Mouse (Mus musculus): ENCODE results near the gene Flt1. TPM values are rescaled to one million over a fixed set of nuclear protein-coding genes. Genes with fewer than 3 reads are reported as not detected.

Flt1 gene
- total and polyA plus RNA-seq, 3 experiments = 20.5 to 88.3 (median 82.1) TPM

DNA sequence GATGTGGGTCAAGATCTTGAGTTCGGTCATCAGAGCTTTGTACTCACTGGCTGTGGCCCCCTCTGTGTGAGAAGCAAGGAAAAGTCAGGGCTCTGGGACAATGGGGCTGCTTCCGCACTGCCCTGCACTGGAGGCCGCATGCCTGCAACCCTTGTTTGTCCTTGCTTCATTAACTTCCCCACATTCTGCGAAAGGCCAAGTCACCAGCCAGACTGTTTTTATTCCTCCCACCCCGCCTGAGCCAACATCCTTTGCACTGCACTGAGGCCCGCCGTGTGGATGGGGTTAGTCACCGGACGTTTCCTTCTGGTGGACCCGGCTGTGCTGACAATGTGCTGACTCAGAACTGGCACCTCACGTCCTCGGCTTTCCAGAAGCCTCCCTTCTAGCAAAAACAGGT, 136.0 kb downstream of the Flt1 start:
- Histone ChIP-seq H3K4me3 (no peak overlapping the region), H3K9ac (ENCODE audit: low read depth, low read length) (no peak overlapping the region), H3K79me2 (replicated peaks; ENCODE audit: control insufficient read depth, insufficient read depth, low read length) (no peaks in the 10 kb centered on the region), H3K36me3 (ENCODE audit: control insufficient read depth, insufficient read depth, low read length) (peaks cover 5% of the 10 kb centered on the region; the same call in 1 of the 2 replicates), H3K4me1 (ENCODE audit: control insufficient read depth, insufficient read depth, low read length) (peaks cover 8% of the 10 kb centered on the region), H3K27me3 (ENCODE audit: control insufficient read depth, insufficient read depth, low read length) (no peaks in the 10 kb centered on the region), H3K27ac (peak overlapping the region; percentile 20)
- 39% methylated on average over 12 of the region's 12 CpGs for WGBS
- intact Hi-C loops (cut with DNase I) = loop anchor here (10.0 kb wide), 1 partner anchor 355 kb away; no protein-coding TSS in a partner anchor
- DNase-seq = peak; percentile 24 to 29
- TF ChIP-seq EP300 (IDR thresholded peaks at IDR 0.05; ENCODE audit: insufficient read depth, low read depth, low read length) = no peak
- no peak for TF ChIP-seq CTCF (IDR thresholded peaks at IDR 0.05)
- TF ChIP-seq POLR2A (IDR thresholded peaks at IDR 0.05; ENCODE audit: insufficient read depth, low read depth, low read length) = no peak

GRCm38 (mm10) chr5:147585070-147585469, 140.7 kb downstream of the Flt1 start:
- intact Hi-C loops (cut with DNase I) = loop anchor here (10.0 kb wide), 1 partner anchor 360 kb away; no protein-coding TSS in a partner anchor
- H3K79me2 ChIP-seq (replicated peaks; ENCODE audit: control insufficient read depth, insufficient read depth, low read length) = no peaks in the 10 kb centered on the region
- TF ChIP-seq EP300 (IDR thresholded peaks at IDR 0.05; ENCODE audit: insufficient read depth, low read depth, low read length) (no peak), CTCF (IDR thresholded peaks at IDR 0.05) (no peak), POLR2A (IDR thresholded peaks at IDR 0.05; ENCODE audit: insufficient read depth, low read depth, low read length) (no peak)
- H3K27me3 ChIP-seq (ENCODE audit: control insufficient read depth, insufficient read depth, low read length) = no peaks in the 10 kb centered on the region
- no peak overlapping the region for H3K9ac ChIP-seq (ENCODE audit: low read depth, low read length)
- no peak overlapping the region for H3K4me3 ChIP-seq
- H3K27ac ChIP-seq = peak overlapping the region; percentile 83
- peaks cover 7% of the 10 kb centered on the region; the same call in 1 of the 2 replicates for H3K36me3 ChIP-seq (ENCODE audit: control insufficient read depth, insufficient read depth, low read length)
- DNase-seq = no peak
- 12% methylated on average over 1 of the region's 1 CpGs for WGBS
- peaks cover 15% of the 10 kb centered on the region for H3K4me1 ChIP-seq (ENCODE audit: control insufficient read depth, insufficient read depth, low read length)

DNA sequence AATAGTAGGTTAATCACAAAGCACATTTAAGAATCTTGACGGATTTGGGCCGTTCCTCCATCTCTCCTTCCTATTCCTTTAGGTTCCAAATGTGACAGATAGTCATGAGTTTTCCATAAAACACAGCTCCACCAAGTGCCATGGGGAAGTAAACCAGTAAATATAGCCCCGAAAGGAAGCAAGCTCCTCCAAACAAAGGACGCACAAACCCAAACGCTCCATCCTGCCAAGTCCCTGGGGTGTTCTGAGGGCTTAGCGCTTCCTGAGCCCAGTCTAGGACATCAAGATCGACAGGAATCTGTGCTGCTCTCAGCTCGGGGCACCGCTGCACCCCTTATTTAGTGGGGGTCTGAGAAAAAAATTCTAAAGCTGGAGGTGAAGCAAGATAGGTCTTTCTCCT, 141.2 kb downstream of the Flt1 start:
- intact Hi-C loops (cut with DNase I) = loop anchor here (1.0 to 10.0 kb wide), 5 partner anchors 33 to 360 kb away; no protein-coding TSS in a partner anchor
- 22% methylated on average over 9 of the region's 9 CpGs for WGBS

DNA sequence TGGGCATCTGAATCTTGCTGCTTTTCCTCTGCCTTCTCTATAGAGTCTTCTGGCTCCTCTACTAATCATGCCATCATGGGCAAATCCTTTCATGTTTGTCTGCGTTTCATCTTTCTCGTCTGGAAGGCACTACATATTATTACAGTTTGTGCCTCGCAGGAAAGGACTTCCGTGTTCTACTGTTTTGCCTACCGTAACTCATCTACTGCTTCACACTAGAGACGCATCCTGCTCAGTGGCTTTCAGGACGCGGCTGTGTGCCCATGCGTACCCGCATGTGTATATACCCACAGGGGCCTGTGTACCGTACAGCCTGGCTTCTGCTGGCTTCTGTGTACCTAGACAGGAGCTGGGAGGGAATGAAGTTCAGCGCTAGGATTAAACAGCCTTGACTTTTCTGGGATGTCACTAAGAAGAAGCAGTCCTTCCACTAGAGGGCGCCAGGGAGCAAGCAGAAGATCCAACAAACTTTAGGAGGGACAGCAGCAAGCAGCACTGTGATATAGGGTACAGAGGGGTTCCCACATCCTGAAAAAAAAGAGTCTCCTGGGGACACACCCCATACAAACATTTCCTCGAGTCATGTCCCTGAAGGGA, 142.0 kb downstream of the Flt1 start:
- Histone ChIP-seq H3K9ac (ENCODE audit: low read depth, low read length) (no peak overlapping the region), H3K27me3 (ENCODE audit: control insufficient read depth, insufficient read depth, low read length) (no peaks in the 10 kb centered on the region), H3K4me3 (no peak overlapping the region), H3K79me2 (replicated peaks; ENCODE audit: control insufficient read depth, insufficient read depth, low read length) (no peaks in the 10 kb centered on the region), H3K27ac (peak overlapping the region; percentile 83), H3K36me3 (ENCODE audit: control insufficient read depth, insufficient read depth, low read length) (peaks cover 9% of the 10 kb centered on the region), H3K4me1 (ENCODE audit: control insufficient read depth, insufficient read depth, low read length) (peaks cover 21% of the 10 kb centered on the region)
- intact Hi-C loops (cut with DNase I) = loop anchor here (1.0 to 10.0 kb wide), 5 partner anchors 34 to 361 kb away; no protein-coding TSS in a partner anchor
- peak; percentile 76 to 84 for DNase-seq
- TF ChIP-seq CTCF (IDR thresholded peaks at IDR 0.05) (peak; percentile 96; the same call in 1 of the 2 replicates), POLR2A (IDR thresholded peaks at IDR 0.05; ENCODE audit: insufficient read depth, low read depth, low read length) (no peak), EP300 (IDR thresholded peaks at IDR 0.05; ENCODE audit: insufficient read depth, low read depth, low read length) (peak; percentile 61; the same call in 1 of the 2 replicates)
- 44% methylated on average over 14 of the region's 14 CpGs for WGBS

More for the DNA sequence above, 141.2 kb downstream of the Flt1 start:
- TF ChIP-seq EP300 (IDR thresholded peaks at IDR 0.05; ENCODE audit: insufficient read depth, low read depth, low read length) = no peak
- TF ChIP-seq POLR2A (IDR thresholded peaks at IDR 0.05; ENCODE audit: insufficient read depth, low read depth, low read length) = no peak
- no peak for TF ChIP-seq CTCF (IDR thresholded peaks at IDR 0.05)
- DNase-seq = peak; percentile 46 to 55
- H3K79me2 ChIP-seq (replicated peaks; ENCODE audit: control insufficient read depth, insufficient read depth, low read length) = no peaks in the 10 kb centered on the region
- H3K9ac ChIP-seq (ENCODE audit: low read depth, low read length) = no peak overlapping the region
- no peak overlapping the region; the same call in 1 of the 2 replicates for H3K4me3 ChIP-seq
- H3K36me3 ChIP-seq (ENCODE audit: control insufficient read depth, insufficient read depth, low read length) = peaks cover 7% of the 10 kb centered on the region; the same call in 1 of the 2 replicates
- H3K27me3 ChIP-seq (ENCODE audit: control insufficient read depth, insufficient read depth, low read length) = no peaks in the 10 kb centered on the region
- H3K27ac ChIP-seq = peak overlapping the region; percentile 83
- peaks cover 17% of the 10 kb centered on the region for H3K4me1 ChIP-seq (ENCODE audit: control insufficient read depth, insufficient read depth, low read length)

- Histone ChIP-seq H3K4me3 (no peak overlapping the region), H3K4me1 (ENCODE audit: control insufficient read depth, insufficient read depth, low read length) (peaks cover 20% of the 10 kb centered on the region), H3K36me3 (ENCODE audit: control insufficient read depth, insufficient read depth, low read length) (peaks cover 8% of the 10 kb centered on the region), H3K27me3 (ENCODE audit: control insufficient read depth, insufficient read depth, low read length) (no peaks in the 10 kb centered on the region), H3K9ac (ENCODE audit: low read depth, low read length) (no peak overlapping the region), H3K79me2 (replicated peaks; ENCODE audit: control insufficient read depth, insufficient read depth, low read length) (no peaks in the 10 kb centered on the region), H3K27ac (peak overlapping the region; percentile 85)
- TF ChIP-seq EP300 (IDR thresholded peaks at IDR 0.05; ENCODE audit: insufficient read depth, low read depth, low read length) (no peak), POLR2A (IDR thresholded peaks at IDR 0.05; ENCODE audit: insufficient read depth, low read depth, low read length) (no peak), CTCF (IDR thresholded peaks at IDR 0.05) (no peak)
- WGBS = 46% methylated on average over 13 of the region's 13 CpGs
- intact Hi-C loops (cut with DNase I) = loop anchor here (1.0 to 10.0 kb wide), 4 partner anchors 37 to 365 kb away; partner anchors contain the start of gene Flt1
- DNase-seq = peak in 1 of 2 experiments; percentile 36
Observed at GRCm38 (mm10) chr5:147580181-147580580, 145.6 kb downstream of the Flt1 start.

- Histone ChIP-seq H3K79me2 (replicated peaks; ENCODE audit: control insufficient read depth, insufficient read depth, low read length) (no peaks in the 10 kb centered on the region), H3K36me3 (ENCODE audit: control insufficient read depth, insufficient read depth, low read length) (peaks cover 8% of the 10 kb centered on the region), H3K9ac (ENCODE audit: low read depth, low read length) (no peak overlapping the region), H3K4me1 (ENCODE audit: control insufficient read depth, insufficient read depth, low read length) (peaks cover 20% of the 10 kb centered on the region), H3K4me3 (no peak overlapping the region), H3K27me3 (ENCODE audit: control insufficient read depth, insufficient read depth, low read length) (no peaks in the 10 kb centered on the region), H3K27ac (peak overlapping the region; percentile 85)
- intact Hi-C loops (cut with DNase I) = loop anchor here (1.0 to 10.0 kb wide), 4 partner anchors 38 to 365 kb away; partner anchors contain the start of gene Flt1
- 39% methylated on average over 8 of the region's 8 CpGs for WGBS
- peak; percentile 38; the same call in 1 of the 2 replicates for TF ChIP-seq POLR2A (IDR thresholded peaks at IDR 0.05; ENCODE audit: insufficient read depth, low read depth, low read length)
- TF ChIP-seq EP300 (IDR thresholded peaks at IDR 0.05; ENCODE audit: insufficient read depth, low read depth, low read length) = peak; percentile 98
- no peak for TF ChIP-seq CTCF (IDR thresholded peaks at IDR 0.05)
- DNase-seq = peak; percentile 72 to 76
Observed at GRCm38 (mm10) chr5:147579691-147580090, 146.1 kb downstream of the Flt1 start.

All from heart, adult 2 months (tissue).